Mouse (Mus musculus): ENCODE results near the gene Mcm8.

Gene Mcm8

DNA sequence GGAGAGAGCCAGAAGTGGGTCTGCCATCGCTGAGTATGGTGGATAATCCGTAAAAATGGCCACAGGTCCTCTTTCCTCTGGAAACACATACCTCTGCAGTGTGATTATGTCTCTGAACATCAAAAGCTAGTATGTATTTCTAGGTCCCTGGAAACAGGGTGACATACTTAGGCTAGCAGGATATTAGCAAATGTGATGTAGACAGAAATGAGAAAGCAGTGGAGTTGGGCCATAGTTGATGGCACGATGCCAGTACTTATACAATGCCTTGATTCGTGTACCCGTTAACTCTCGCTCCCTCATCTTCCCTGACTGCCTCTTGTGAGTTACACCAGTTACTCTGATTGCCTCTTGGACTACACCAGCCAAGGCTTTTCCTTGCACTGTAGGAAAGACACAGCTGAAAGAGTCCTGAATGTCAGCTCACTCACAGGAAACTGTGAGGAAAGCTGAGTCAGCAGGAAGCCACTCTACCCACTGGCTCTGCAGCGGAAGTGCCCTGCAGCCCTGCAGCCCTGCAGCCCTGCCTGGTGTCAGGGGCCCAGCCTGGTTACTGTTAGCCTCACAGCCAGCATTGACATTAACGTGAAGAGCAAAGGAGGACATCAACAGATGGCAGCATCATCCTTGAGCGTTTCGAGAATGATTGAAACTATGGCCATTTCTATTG lies 57.9 kb downstream of the Mcm8 start:
- DNase-seq (ENCODE audit: low spot score in 2 of 2), result no peak

DNA sequence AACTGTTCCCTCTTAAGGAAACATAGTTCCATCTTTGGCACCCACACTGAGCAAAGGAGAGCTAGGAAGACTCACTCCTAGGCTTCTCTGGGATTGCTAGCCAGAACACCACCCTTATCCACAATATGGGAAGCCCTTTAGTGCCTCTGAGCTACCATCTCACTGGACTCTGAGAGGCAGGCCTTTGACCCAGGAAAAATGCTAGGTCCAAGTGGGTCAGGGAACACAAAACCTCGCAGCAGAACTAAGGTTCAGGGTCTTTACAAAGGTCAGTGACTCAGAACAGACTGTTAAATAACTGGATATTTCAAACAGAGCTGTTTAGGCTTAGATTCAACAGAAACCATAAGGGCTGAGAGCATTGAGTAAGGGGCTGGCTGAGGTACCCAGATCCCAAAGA lies 61.0 kb downstream of the Mcm8 start:
- DNase-seq (ENCODE audit: low spot score in 2 of 2), result no peak

- DNase-seq (ENCODE audit: low spot score in 2 of 2), result peak in 1 of 2 experiments; percentile 20
These were observed 63.5 kb downstream of the Mcm8 start for GRCm38 (mm10) chr2:132879261-132880044.

GRCm38 (mm10) chr2:132880844-132881645 lies 65.1 kb downstream of the Mcm8 start, which contains the start of gene Lrrn4:
TSS of gene Lrrn4 (minus strand) at chr2:132880891.
- no peak for DNase-seq (ENCODE audit: low spot score in 2 of 2)

DNA sequence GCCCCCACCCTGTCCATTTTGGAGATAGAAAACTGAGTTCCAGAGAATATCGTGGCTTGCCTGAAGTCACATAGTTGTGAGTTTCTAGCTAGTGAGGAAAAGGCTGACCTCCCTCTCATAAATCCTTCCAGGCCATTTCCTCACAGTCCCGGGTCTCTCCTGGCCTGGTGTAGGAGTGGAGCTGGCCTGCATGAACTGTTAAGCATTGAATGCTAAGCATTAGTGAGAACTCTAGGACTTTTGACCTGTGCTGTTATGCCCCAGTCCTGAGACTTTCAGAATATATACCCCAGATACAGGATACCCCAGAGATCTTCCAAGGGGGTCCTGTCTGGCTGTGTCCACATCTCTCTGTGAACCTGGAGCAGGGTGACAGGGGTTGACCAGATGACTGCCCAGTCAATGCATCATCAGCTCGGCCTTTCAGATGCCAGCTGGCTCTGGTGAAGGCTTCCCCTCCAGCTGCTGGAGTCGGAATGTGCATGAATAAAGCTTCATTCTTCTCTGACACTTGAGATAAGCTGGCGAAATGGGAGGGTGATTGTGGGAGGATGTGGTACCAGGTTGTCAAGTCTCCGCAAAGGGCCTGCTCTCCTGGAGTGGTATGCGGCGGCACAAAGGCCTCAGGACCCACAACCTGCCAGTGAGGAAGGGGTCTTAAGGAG lies 68.5 kb downstream of the Mcm8 start:
- no peak for DNase-seq (ENCODE audit: low spot score in 2 of 2)

DNA sequence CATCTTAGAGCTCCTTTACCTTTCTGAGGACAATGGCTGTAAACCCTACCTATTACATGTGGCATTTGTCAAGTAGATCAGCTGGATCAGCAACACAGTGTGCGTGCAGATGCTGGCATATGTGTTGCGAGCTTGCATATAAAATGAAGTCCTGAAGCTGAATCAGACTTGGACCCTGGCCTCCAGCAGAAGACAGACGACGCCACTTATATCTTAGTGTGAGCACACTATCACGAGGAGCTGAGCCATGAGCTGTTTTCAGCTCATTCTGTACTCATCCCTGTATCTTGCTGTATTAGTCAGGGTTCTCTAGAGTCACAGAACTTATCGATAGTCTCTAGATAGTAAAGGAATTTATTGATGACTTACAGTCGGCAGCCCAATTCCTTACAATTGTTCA lies 69.4 kb downstream of the Mcm8 start:
- DNase-seq (ENCODE audit: low spot score in 2 of 2), result no peak

All from frontal cortex, postnatal 14 days (tissue).